Mouse (Mus musculus) C2C12 (cell line): ENCODE results near the gene Stim1.

ENCODE experiments used
- CEBPB ChIP-seq: IDR thresholded peaks from one replicate; pipeline ENCODE4 v1.6.1; 2011; ENCODE audit warnings: low read depth, mild to moderate bottlenecking, control low read depth, moderate library complexity
- CTCF ChIP-seq: IDR thresholded peaks from one replicate; pipeline ENCODE4 v1.5.1; 2011; ENCODE audit not compliant: control insufficient read depth, insufficient read depth, insufficient read length
- MYOD1 ChIP-seq: IDR thresholded peaks from one replicate; pipeline ENCODE4 v1.6.1; 2011; ENCODE audit warnings: low read depth; ENCODE audit not compliant: control insufficient read depth, insufficient read length
- MYOG ChIP-seq: IDR thresholded peaks from one replicate; pipeline ENCODE4 v1.6.1; 2011; ENCODE audit not compliant: control insufficient read depth, insufficient read length; ENCODE audit errors: extremely low read depth
- USF1 ChIP-seq: IDR thresholded peaks from one replicate; pipeline ENCODE4 v1.6.1; 2011; ENCODE audit warnings: low read depth, mild to moderate bottlenecking, control low read depth, moderate library complexity

GRCm38 (mm10) chr7:102238686-102239286 is 28.8 kb upstream of the Stim1 start:
- no peak for TF ChIP-seq CTCF
- TF ChIP-seq USF1 = no peak
- no peak for TF ChIP-seq MYOD1
- TF ChIP-seq MYOG = no peak
- TF ChIP-seq CEBPB = no peak
